Mouse (Mus musculus) E14TG2a.4 (cell line): ENCODE measurements around the gene Cebpe.

Experiments
- H3K27me3 ChIP-seq: 2 replicates; pipeline ENCODE4 v1.6.1; 2014; ENCODE audit warnings: low read length, control low read depth; ENCODE audit not compliant: insufficient read depth
- H3K36me3 ChIP-seq: 2 replicates; pipeline ENCODE4 v1.6.1; 2014; ENCODE audit warnings: low read length, control low read depth; ENCODE audit not compliant: insufficient read depth
- H3K4me1 ChIP-seq: replicated peaks from 2 replicates; pipeline ENCODE4 v1.6.1; 2014; ENCODE audit warnings: low read depth, low read length, control low read depth
- H3K4me3 ChIP-seq: replicated peaks from 2 replicates; pipeline ENCODE4 v1.5.1; 2014; ENCODE audit warnings: mild to moderate bottlenecking, low read length
- H3K9me3 ChIP-seq: 2 replicates; pipeline ENCODE4 v1.6.1; 2014; ENCODE audit warnings: low read length, control low read depth
- CTCF ChIP-seq: conservative IDR thresholded peaks from 2 replicates; pipeline ENCODE4 v1.5.1; 2014; ENCODE audit warnings: low read length
- NANOG ChIP-seq: IDR thresholded peaks from 2 replicates; pipeline ENCODE4 v1.6.1; 2014; ENCODE audit warnings: borderline replicate concordance, low read length, mixed read lengths
- POU5F1 ChIP-seq: IDR thresholded peaks from 2 replicates; pipeline ENCODE4 v1.6.1; 2014; ENCODE audit warnings: low read length, borderline replicate concordance

Cebpe gene

GRCm38 (mm10) chr14:54732206-54732605 is 20.2 kb upstream of the Cebpe start:
- H3K4me3 ChIP-seq: no peak overlapping the region
- no peak for TF ChIP-seq NANOG
- TF ChIP-seq POU5F1: no peak
- no peaks in the 10 kb centered on the region for H3K9me3 ChIP-seq
- H3K27me3 ChIP-seq: 0 out of 2 replicates have a peak, but pooled peaks cover 11% of the 10 kb centered on the region
- no peaks in the 10 kb centered on the region for H3K36me3 ChIP-seq
- H3K4me1 ChIP-seq: peaks cover 4% of the 10 kb centered on the region; the same call in 1 of the 2 replicates

DNA sequence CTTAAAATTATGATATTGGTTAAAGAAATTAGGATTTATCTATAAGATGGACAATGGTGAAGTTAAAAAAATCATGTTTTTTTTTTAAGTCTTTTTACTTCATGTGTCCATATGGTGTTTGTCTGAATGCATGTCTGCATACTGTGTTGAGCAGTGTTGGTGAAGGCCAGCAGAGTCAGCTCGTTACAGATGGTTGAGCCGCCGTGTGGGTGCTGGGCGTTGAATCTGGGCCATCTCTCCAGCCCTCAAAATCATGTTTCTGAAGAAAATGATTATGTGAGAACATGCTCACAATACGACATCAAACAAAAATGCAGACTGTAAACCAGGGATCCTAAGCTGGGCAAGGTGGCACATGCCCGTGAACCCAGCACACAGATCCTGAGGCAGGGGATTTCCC is 18.3 kb upstream of the Cebpe start:
- Histone ChIP-seq H3K4me3 (no peak overlapping the region), H3K4me1 (peaks cover 4% of the 10 kb centered on the region; the same call in 1 of the 2 replicates), H3K36me3 (no peaks in the 10 kb centered on the region), H3K9me3 (peaks cover 17% of the 10 kb centered on the region), H3K27me3 (0 out of 2 replicates have a peak, but pooled peaks cover 11% of the 10 kb centered on the region)
- TF ChIP-seq NANOG: no peak
- no peak for TF ChIP-seq POU5F1
- no peak for TF ChIP-seq CTCF

GRCm38 (mm10) chr14:54728823-54729653 is 17.1 kb upstream of the Cebpe start:
- H3K36me3 ChIP-seq: no peaks in the 10 kb centered on the region
- H3K27me3 ChIP-seq: 0 out of 2 replicates have a peak, but pooled peaks cover 11% of the 10 kb centered on the region
- H3K9me3 ChIP-seq: peaks cover 28% of the 10 kb centered on the region
- peaks cover 4% of the 10 kb centered on the region; the same call in 1 of the 2 replicates for H3K4me1 ChIP-seq
- 0 out of 2 replicates have a peak overlapping the region, but pooled peaks have one; percentile 13 for H3K4me3 ChIP-seq
- TF ChIP-seq POU5F1: no peak
- no peak for TF ChIP-seq CTCF
- no peak for TF ChIP-seq NANOG

GRCm38 (mm10) chr14:54727565-54727964 is 15.6 kb upstream of the Cebpe start:
- no peaks in the 10 kb centered on the region for H3K36me3 ChIP-seq
- TF ChIP-seq CTCF: no peak
- TF ChIP-seq POU5F1: no peak
- no peak for TF ChIP-seq NANOG

DNA sequence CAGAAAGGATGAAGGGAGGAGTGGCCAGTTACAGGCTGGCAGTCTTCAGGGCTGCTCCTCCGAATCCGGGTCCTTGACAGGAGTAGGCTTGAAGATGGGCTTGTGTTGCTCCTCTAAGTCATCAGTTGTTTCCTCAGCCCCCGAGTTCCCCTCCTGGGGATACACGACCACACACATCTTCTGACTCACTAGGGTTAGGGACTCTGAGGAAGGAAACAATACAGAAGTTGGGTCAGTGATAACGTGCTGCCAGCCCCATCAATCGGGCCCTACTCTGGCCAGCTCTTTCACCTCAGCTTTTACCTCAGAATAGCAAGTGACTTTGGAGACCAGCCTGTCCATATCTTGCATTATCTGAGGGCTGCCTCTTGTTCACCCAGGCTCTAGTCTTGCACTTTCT is 12.1 kb upstream of the Cebpe start:
- Histone ChIP-seq H3K27me3 (no peaks in the 10 kb centered on the region), H3K4me1 (peaks cover 9% of the 10 kb centered on the region; the same call in 1 of the 2 replicates), H3K36me3 (no peaks in the 10 kb centered on the region), H3K9me3 (peaks cover 28% of the 10 kb centered on the region), H3K4me3 (no peak overlapping the region)
- TF ChIP-seq NANOG (no peak), CTCF (no peak)

More at GRCm38 (mm10) chr14:54727565-54727964, 15.6 kb upstream of the Cebpe start:
- peaks cover 28% of the 10 kb centered on the region for H3K9me3 ChIP-seq
- H3K4me1 ChIP-seq: peaks cover 7% of the 10 kb centered on the region; the same call in 1 of the 2 replicates
- 0 out of 2 replicates have a peak, but pooled peaks cover 7% of the 10 kb centered on the region for H3K27me3 ChIP-seq
- H3K4me3 ChIP-seq: no peak overlapping the region

GRCm38 (mm10) chr14:54721711-54722110 is 9.7 kb upstream of the Cebpe start:
- Histone ChIP-seq H3K4me1 (0 out of 2 replicates have a peak, but pooled peaks cover 5% of the 10 kb centered on the region), H3K9me3 (peaks cover 24% of the 10 kb centered on the region), H3K36me3 (no peaks in the 10 kb centered on the region), H3K27me3 (no peaks in the 10 kb centered on the region), H3K4me3 (no peak overlapping the region)
- TF ChIP-seq NANOG (no peak), CTCF (no peak), POU5F1 (no peak)

DNA sequence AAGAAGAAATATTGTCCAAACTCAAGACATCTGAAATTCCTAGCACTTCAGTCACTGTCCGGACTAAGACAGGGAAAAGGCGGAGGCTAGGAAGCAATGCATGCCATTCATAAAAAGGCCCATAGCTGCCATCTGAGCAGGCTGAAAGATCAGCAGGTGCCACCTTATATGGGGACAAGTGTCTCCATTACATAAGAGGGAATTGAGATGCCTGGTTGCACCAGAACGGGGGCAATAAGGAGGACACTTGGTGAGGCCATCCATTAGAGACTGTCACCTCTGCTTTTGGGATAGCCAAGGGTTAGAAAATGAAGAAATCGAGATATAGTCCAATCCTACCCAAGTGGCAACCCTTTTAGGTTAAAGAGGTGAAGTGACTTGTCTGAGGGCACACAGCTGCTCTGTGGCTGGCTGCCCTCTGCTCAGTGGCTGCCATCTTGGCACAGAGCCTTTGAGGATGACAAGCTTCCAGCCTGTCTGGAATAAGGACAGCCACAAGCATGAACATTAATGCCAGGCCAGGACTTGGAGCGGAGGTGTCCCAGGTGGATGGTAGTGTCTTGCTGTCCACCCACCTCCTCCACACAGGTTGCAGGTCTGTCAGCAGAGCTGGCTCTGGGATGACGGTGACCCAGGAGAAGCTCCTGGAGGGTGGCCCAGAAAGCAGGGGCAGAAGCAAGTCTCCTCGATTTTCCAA is 8.8 kb upstream of the Cebpe start:
- Histone ChIP-seq H3K4me3 (no peak overlapping the region), H3K36me3 (no peaks in the 10 kb centered on the region), H3K4me1 (peaks cover 5% of the 10 kb centered on the region; the same call in 1 of the 2 replicates), H3K9me3 (peaks cover 23% of the 10 kb centered on the region), H3K27me3 (no peaks in the 10 kb centered on the region)
- TF ChIP-seq NANOG: no peak
- no peak for TF ChIP-seq CTCF
- TF ChIP-seq POU5F1: no peak

- Histone ChIP-seq H3K4me3 (no peak overlapping the region), H3K4me1 (peaks cover 10% of the 10 kb centered on the region), H3K36me3 (no peaks in the 10 kb centered on the region), H3K27me3 (no peaks in the 10 kb centered on the region), H3K9me3 (peaks cover 16% of the 10 kb centered on the region)
- TF ChIP-seq NANOG (no peak), POU5F1 (no peak), CTCF (no peak)
Observed at GRCm38 (mm10) chr14:54720041-54720440, 8.1 kb upstream of the Cebpe start.
